Mouse (Mus musculus) MEL (cell line): ENCODE results near the gene Fbxw7.

Source experiments
- CTCF ChIP-seq, 3 experiments: IDR thresholded peaks in 2 of 3; conservative IDR thresholded peaks in 1 of 3; 2 replicates each; pipeline ENCODE4 v1.5.1; 2011 to 2012; ENCODE audit warnings: low read length in 3 of 3, low read depth in 2 of 3, mild to moderate bottlenecking in 2 of 3, improper control_type of control experiment in 1 of 3, inconsistent platforms in 1 of 3, mixed read lengths in 1 of 3, moderate library complexity in 1 of 3; ENCODE audit not compliant: control insufficient read depth in 1 of 3, insufficient read depth in 1 of 3, poor library complexity in 1 of 3, severe bottlenecking in 1 of 3
- GATA1 ChIP-seq: IDR thresholded peaks from 2 replicates; pipeline ENCODE4 v1.6.1; 2011; ENCODE audit warnings: low read depth, low read length, improper control_type of control experiment
- MAZ ChIP-seq: IDR thresholded peaks from 2 replicates; pipeline ENCODE4 v1.6.1; 2012; ENCODE audit warnings: low read depth, mild to moderate bottlenecking, inconsistent platforms, low read length, improper control_type of control experiment
- MYC ChIP-seq: IDR thresholded peaks from 2 replicates; pipeline ENCODE4 v1.6.1; 2011; ENCODE audit warnings: low read depth, mild to moderate bottlenecking, low read length, improper control_type of control experiment, moderate library complexity
- POLR2A ChIP-seq, 2 experiments: IDR thresholded peaks; 2 replicates each; pipeline ENCODE4 v1.6.1; 2011 to 2012; ENCODE audit warnings: low read length in 2 of 2, mild to moderate bottlenecking in 2 of 2, control low read depth in 1 of 2, improper control_type of control experiment in 1 of 2, low read depth in 1 of 2, moderate library complexity in 1 of 2; ENCODE audit not compliant: control insufficient read depth in 1 of 2, insufficient read depth in 1 of 2, poor library complexity in 1 of 2
- USF1 ChIP-seq: IDR thresholded peaks from 2 replicates; pipeline ENCODE4 v1.6.1; 2014; ENCODE audit warnings: low read depth, mild to moderate bottlenecking, inconsistent platforms, low read length, improper control_type of control experiment, moderate library complexity
- USF2 ChIP-seq, 2 experiments: IDR thresholded peaks; 2 replicates each; pipeline ENCODE4 v1.6.1; 2011 to 2012; ENCODE audit warnings: improper control_type of control experiment in 2 of 2, low read length in 2 of 2, borderline replicate concordance in 1 of 2, inconsistent platforms in 1 of 2, low read depth in 1 of 2, mild to moderate bottlenecking in 1 of 2; ENCODE audit not compliant: insufficient read depth in 1 of 2

- TF ChIP-seq CTCF (IDR thresholded peaks at IDR 0.05 in 2 of 3, conservative IDR thresholded peaks at IDR 0.05 in 1 of 3; ENCODE audit: control insufficient read depth in 1 of 3, insufficient read depth in 1 of 3, low read depth in 2 of 3, low read length in 3 of 3, poor library complexity in 1 of 3, severe bottlenecking in 1 of 3) (no peak), POLR2A (IDR thresholded peaks at IDR 0.05; ENCODE audit: control insufficient read depth in 1 of 2, insufficient read depth in 1 of 2, low read depth in 1 of 2, low read length in 2 of 2, poor library complexity in 1 of 2) (no peak), USF1 (no peak), USF2 (IDR thresholded peaks at IDR 0.05; ENCODE audit: borderline replicate concordance in 1 of 2, insufficient read depth in 1 of 2, low read depth in 1 of 2, low read length in 2 of 2) (no peak), MYC (no peak), MAZ (no peak), GATA1 (no peak)
These were observed 60.2 kb downstream of the Fbxw7 start for GRCm38 (mm10) chr3:84875306-84875705.
